In genomic region chr5:23512556-23512955, GRCm38 (mm10) we compare ENCODE assay signal across 27 mouse cellular contexts.
"Had no signal": no experiment of that assay in that cellular context is flagged by ENCODE, and none has a peak within 500 bp of the region (broad histone marks: within the 10 kb centered on the region; RNA-seq: fewer than 3 reads in every experiment).

No protein-coding gene starts in this region.

- H3K4me1 ChIP-seq: limb, embryonic 10.5 days; limb, embryonic 12.5 days; limb, embryonic 13.5 days; limb, embryonic 15.5 days; liver, embryonic 12.5 days; liver, embryonic 13.5 days; liver, embryonic 15.5 days; lung, embryonic 15.5 days; midbrain, embryonic 15.5 days had no signal

- H3K9me3 ChIP-seq: limb, embryonic 10.5 days; limb, embryonic 12.5 days; limb, embryonic 13.5 days; limb, embryonic 15.5 days; liver, embryonic 12.5 days; liver, embryonic 13.5 days; liver, embryonic 15.5 days; lung, embryonic 15.5 days; megakaryocyte, embryonic 14.5 days; midbrain, embryonic 10.5 days; midbrain, embryonic 12.5 days; midbrain, embryonic 13.5 days; midbrain, embryonic 15.5 days; neural tube, embryonic 12.5 days had no signal

- H3K27me3 ChIP-seq: limb, embryonic 12.5 days; limb, embryonic 13.5 days; limb, embryonic 15.5 days; liver, embryonic 12.5 days; liver, embryonic 13.5 days; liver, embryonic 15.5 days; lung, embryonic 15.5 days; megakaryocyte, embryonic 14.5 days; midbrain, embryonic 12.5 days; midbrain, embryonic 13.5 days; midbrain, embryonic 15.5 days; neural tube, embryonic 12.5 days had no signal

- DNase-seq: left cerebral cortex, postnatal 4 days; liver; liver, embryonic 13.5 days; liver, postnatal 0 days; lung, adult 2 months; lung, embryonic 14.5 days; lung, postnatal 10 days; lung, postnatal 14 days; lung, postnatal 36 days; lung, postnatal 4 days; midbrain, embryonic 14.5 days had no signal

- H3K4me3 ChIP-seq: limb, embryonic 10.5 days; limb, embryonic 12.5 days; limb, embryonic 13.5 days; limb, embryonic 15.5 days; liver, embryonic 12.5 days; liver, embryonic 13.5 days; liver, embryonic 15.5 days; lung, embryonic 15.5 days; megakaryocyte, embryonic 14.5 days; midbrain, embryonic 10.5 days; midbrain, embryonic 12.5 days; midbrain, embryonic 13.5 days; midbrain, embryonic 15.5 days; myocyte; neural tube, embryonic 12.5 days had no signal

- H3K27ac ChIP-seq: limb, embryonic 10.5 days; limb, embryonic 12.5 days; limb, embryonic 13.5 days; limb, embryonic 15.5 days; liver, embryonic 12.5 days; liver, embryonic 13.5 days; liver, embryonic 14.5 days; liver, embryonic 15.5 days; lung, embryonic 15.5 days; macrophage; midbrain, embryonic 10.5 days; midbrain, embryonic 12.5 days; midbrain, embryonic 13.5 days; midbrain, embryonic 15.5 days; neural tube, embryonic 12.5 days had no signal
